Mouse (Mus musculus): Measurements from ENCODE around the gene Ddit4l.
"Not testable (repeated sequence)": the region's sequence is repeated elsewhere in the genome, so short reads cannot be mapped to it uniquely, and the experiment has no call there.

Gene Ddit4l

DNA sequence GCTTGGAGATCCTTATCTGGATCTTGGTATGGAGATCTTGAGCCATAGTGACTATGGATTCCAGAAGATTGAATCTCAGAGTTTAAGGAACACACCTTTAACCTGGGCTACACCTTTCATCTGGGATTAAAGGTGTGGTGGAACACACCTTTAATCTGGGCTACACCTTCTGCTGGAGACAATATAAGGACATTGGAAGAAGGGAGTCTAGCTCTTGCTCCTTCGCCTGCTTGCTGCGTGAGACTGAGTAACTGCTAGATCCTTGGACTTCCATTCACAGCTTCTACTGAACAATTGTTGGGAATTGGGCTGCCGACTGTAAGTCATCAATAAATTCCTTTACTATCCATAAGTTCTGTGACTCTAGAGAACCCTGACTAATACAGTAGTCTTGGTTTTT lies at the start of gene Ddit4l:
Gene Ddit4l (plus strand): TSS at position 301 of the 400 bp plus-strand sequence.
- not testable (repeated sequence) for DNase-seq

DNA sequence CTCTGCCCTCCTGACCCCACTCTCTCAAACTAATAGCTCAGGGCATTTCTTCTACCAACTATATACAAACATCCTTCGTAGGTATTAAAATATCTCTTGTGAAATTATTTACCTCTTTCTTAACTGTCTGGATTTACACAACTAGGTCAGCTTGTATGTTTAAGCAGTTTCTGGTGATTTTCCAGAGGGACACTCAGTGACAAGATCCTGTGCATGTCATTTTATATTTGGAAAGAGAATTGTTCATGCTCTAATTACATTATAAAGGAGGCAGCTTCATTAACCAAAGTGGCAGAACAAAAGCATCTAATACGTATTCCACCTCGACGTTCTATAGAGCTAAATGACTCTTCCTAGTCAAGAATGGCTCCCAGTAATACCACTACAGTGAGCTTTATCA lies 45.3 kb upstream of the Ddit4l start:
- no peak for DNase-seq

- no peak for DNase-seq
These were observed 34.9 kb upstream of the Ddit4l start for GRCm38 (mm10) chr3:137586376-137586969.

DNA sequence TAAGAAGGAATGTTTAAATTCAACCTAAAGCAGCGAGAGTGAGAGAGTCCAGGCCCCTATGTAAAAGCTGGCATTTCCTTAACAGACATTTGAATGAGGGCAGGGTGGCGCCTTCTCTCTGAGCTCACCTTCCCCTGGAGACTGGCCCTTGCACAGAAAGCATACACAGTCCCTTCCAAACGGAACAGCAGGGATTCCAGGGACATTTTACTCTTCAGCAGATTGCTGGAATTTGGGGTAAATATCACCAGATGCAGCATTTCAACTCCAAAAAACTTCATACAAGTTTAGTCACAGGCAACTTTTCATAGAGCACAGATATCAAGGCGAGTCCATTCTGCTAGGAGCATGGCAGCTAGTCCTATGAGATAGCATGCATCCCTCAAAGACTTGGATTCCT lies 31.6 kb upstream of the Ddit4l start:
- DNase-seq: no peak

- no peak for DNase-seq
These were observed 27.0 kb upstream of the Ddit4l start for GRCm38 (mm10) chr3:137594332-137594905.

DNA sequence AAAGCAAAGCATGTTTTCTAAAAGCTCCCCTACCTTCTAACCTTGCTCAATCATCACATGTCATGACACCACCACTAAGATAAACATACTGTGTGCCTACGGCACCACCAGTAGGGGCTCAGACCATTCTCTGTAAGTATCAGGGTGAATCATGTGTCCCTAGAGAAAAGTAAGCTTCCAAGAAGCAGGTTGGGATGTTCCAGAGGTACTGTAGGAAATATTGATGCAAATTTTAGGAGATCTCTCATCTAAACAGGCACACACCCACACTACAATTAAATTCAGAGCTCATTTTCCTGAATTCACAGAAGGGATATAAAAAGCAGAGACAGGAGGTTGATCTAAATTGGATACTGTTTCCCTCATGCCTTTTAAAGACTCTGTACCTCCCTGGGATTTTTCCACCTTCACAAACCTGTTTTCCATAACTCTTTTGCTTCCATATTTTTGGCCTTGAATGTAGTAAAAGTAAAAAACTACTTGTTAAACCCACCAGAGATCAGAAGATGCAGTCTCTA lies 12.4 kb upstream of the Ddit4l start:
- no peak for DNase-seq

DNA sequence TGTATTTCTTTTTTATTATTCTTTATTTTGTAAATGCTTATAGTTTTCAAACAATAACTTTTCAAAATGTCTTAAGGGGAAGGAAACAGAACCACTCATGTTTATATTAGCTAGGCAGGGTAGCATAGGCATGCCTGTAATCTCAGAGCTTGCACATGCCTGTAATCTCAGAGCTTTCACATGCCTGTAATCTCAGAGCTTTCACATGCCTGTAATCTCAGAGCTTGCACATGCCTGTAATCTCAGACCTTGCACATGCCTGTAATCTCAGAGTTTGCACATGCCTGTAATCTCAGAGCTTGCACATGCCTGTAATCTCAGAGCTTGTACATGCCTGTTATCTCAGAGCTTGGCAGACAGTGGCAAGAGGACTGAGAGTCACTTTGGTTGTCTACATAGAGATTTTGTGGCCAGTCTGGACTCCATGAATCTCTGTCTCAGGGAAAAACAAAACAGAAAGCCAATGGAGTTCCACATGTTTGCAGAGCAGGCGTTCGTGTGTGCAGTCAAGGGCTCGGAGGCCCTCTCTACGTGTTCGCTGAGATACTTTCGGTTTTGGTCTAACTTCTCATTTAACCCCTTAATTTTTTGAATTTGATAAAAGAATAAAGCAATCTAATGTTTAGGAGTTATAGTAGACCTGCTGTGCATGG lies 10.8 kb upstream of the Ddit4l start:
- no peak for DNase-seq

GRCm38 (mm10) chr3:137611110-137611857 lies 10.1 kb upstream of the Ddit4l start:
- no peak for DNase-seq

DNA sequence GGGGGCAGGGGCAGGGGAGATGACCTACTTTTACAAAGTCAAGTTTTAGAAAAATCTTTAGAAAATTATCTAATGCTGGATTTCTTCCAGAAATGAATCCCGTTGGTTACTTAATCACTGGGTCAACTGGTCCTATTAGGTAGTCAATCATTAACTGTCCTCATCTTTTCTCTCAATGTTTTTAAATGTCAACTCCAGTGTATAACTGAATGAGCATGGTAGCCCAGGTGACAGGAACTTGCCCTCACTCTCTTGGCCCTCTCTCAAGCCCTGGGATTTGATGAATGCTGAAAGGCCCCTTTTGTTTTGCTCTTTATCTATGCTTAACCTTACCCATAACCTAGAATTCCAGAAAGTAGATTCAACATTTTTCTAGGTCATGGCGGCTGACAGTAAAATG lies 9.4 kb upstream of the Ddit4l start:
- no peak for DNase-seq

DNA sequence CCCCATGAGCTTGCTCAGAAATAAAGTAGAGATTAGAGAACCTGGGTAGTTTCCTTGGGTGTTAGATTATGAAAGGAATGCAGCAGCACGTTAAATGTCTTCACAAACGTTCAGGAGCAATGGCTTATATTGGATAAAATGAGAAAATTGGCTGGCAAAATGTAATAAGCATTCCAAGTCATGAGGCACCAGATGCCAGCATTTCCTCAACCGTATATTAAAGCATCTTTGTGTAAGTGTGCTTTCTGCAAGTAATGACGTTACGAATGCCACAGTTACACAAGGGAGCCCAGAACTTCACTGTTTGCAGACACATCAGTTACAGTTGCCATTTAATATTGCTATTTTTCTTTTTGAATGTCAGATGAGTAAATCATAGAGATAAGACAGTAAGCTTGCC lies 872 bp upstream of the Ddit4l start:
- no peak for DNase-seq

DNA sequence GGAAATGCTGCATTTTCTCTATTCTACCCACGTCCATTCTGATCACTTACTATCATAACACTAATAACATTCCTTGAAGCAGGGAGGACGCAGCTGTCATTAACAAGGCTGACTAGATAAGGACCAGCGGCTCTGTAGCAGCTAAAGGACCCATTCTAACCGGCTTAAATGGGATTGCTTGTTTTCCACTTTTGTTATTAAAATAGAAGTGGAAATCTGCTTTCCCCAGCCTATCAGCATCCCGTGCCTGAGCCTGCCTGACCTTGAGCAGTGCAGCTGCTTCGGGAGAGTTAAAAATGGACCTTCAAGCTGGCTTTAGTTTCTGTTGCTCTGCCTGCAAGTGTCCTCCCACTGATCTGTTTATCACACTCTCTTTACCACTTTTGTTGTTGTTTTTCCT lies 679 bp downstream of the Ddit4l start:
- no peak for DNase-seq

DNA sequence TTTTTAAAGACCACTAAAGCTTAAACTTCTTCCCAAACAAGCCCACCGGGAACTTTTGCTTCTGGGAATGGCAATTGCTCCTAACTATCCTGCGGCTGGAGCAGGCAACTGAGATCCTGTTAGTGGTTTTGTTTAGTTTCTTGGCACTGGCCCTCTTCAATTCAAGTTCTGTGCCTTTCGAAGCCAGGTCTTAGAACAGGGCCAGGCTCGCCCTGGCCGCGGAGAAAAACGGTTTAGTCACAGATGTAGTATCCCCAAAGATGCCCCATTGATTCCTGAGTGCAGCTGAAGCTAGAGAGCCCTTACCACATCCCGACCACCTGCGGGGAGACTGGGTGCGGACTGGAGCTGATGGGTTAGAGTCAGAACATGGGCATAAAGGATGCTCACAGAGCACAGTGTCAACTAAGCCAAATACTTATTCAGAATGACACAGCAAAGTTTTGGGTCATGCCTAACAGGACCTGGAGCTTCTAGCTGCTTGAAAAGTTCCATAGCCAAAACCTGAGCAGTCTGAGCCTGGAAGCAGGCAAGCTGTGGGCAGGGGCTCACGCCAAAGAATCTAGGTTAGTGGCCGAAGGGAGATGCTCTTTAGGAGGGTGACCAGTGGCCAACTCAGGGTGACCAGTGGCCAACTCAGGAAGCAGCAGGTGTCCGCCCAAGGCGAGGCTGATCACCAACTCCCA lies 1.6 kb downstream of the Ddit4l start:
- no peak for DNase-seq

DNA sequence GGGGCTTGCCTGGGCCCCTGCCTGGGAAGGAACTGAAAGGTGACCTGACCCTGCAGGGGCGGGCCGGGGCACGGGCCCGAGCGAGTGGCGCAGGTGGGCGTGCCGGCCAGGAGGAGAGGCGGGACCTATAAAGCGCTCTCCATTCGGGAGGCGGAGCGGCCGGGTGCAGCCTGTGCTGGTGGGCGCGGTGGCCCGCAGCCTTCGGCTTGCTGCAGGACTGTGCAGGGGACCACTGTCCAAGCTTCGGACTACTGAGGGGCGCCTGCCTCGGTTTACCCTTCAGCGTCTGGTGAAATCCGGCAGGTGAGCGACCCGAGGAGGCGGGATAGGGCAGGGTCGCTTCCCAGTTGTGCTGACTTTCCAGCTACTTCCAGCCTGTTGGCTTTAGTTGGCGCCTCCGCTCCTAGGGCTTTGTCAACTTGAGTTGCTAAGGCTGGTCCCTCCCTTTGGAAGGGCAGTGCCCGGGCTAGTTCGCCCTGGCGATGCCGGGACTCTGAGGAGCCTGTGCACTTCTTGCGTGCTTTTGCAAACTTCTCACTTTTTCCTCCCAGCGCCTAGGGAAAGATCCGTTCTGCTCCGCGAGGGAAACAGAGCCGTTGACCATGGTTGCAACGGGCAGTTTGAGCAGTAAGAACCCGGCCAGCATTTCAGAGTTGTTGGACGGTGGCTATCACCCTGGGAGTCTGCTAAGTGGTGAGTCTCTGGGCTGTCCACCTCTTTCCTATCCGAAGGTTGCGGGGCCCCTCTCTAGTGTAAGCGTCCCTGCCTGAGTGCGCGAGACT lies 2.4 kb downstream of the Ddit4l start:
- DNase-seq: peak; percentile 25

DNA sequence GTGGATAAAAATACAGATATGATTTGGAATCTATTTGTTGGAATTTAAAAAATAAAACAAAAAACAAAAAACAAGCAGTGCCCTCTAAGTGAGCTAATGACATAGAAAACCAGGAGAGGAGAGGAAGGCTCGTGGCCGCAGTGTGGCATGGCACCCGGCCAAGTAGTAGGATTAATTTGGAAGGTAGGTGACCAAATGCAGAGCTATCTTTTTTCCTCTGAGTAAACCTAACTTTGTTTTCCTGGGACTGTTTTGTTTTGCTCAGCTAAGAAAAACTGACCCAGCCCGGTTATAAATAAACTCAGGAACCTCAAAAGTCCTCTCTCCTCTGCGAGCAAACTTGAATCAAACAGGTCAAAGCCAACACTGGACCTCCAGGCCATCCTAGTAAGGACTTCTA lies 3.6 kb downstream of the Ddit4l start:
- no peak for DNase-seq

DNA sequence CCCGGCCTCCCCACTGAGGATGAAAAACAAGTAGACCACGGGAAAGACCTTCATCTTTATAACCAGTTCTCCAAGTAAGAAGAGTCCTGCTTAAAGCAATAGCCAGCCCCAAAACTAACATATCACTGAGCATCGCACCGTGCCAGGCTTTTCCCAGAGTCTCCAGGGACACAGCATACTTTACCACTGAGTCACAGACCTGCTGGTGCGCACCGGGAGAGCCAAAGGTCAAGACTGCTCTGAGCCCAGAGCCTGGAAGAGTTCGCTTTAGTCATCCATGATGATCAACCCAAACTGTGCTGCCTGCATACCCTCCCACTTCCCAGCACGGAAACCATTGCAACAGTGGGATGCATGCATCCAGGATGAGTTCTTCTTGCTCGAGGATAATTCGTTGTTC lies 12.3 kb downstream of the Ddit4l start:
- DNase-seq: no peak

- DNase-seq: no peak
These were observed 15.2 kb downstream of the Ddit4l start for GRCm38 (mm10) chr3:137636571-137636970.

GRCm38 (mm10) chr3:137641238-137641637 lies 19.8 kb downstream of the Ddit4l start:
- no peak for DNase-seq

GRCm38 (mm10) chr3:137642137-137642536 lies 20.7 kb downstream of the Ddit4l start:
- DNase-seq: no peak

- no peak for DNase-seq
These were observed 21.2 kb downstream of the Ddit4l start for GRCm38 (mm10) chr3:137642568-137642967.

GRCm38 (mm10) chr3:137644081-137644480 lies 22.7 kb downstream of the Ddit4l start:
- DNase-seq: no peak

GRCm38 (mm10) chr3:137644947-137645346 lies 23.5 kb downstream of the Ddit4l start:
- no peak for DNase-seq

- DNase-seq: no peak
These were observed 26.2 kb downstream of the Ddit4l start for GRCm38 (mm10) chr3:137647427-137648100.

Measured in thymus, postnatal 25 days (tissue).